Mouse (Mus musculus) C2C12 (cell line): ENCODE results near the gene Lrrc8d. TPM values are rescaled to one million over a fixed set of nuclear protein-coding genes. Genes with fewer than 3 reads are reported as not detected.

Experiments used
- H3K27me3 ChIP-seq: one replicate; pipeline ENCODE4 v1.6.1; 2011; ENCODE audit not compliant: control insufficient read depth, insufficient read depth, insufficient read length
- H3K36me3 ChIP-seq: one replicate; pipeline ENCODE4 v1.6.1; 2011; ENCODE audit not compliant: control insufficient read depth, insufficient read depth
- H3K4me3 ChIP-seq: one replicate; pipeline ENCODE4 v1.5.1; 2011; ENCODE audit warnings: mild to moderate bottlenecking, control low read depth; ENCODE audit not compliant: poor library complexity, insufficient read depth, severe bottlenecking
- H3K79me2 ChIP-seq: one replicate; pipeline ENCODE4 v1.6.1; 2011; ENCODE audit not compliant: control insufficient read depth, insufficient read depth
- H3K79me3 ChIP-seq: one replicate; pipeline ENCODE4 v1.6.1; 2011; ENCODE audit warnings: low read depth, control low read depth
- H3ac ChIP-seq: one replicate; pipeline ENCODE3; 2011; ENCODE audit warnings: low read depth; ENCODE audit not compliant: control insufficient read depth, insufficient read length
- CEBPB ChIP-seq: IDR thresholded peaks from one replicate; pipeline ENCODE4 v1.6.1; 2011; ENCODE audit warnings: low read depth, mild to moderate bottlenecking, control low read depth, moderate library complexity
- CTCF ChIP-seq: IDR thresholded peaks from one replicate; pipeline ENCODE4 v1.5.1; 2011; ENCODE audit not compliant: control insufficient read depth, insufficient read depth, insufficient read length
- FOSL1 ChIP-seq: IDR thresholded peaks from one replicate; pipeline ENCODE4 v1.8.0; 2011; ENCODE audit warnings: mild to moderate bottlenecking, low read length; ENCODE audit not compliant: poor library complexity, insufficient read depth, severe bottlenecking
- MAX ChIP-seq: IDR thresholded peaks from one replicate; pipeline ENCODE4 v1.6.1; 2011; ENCODE audit warnings: mild to moderate bottlenecking, control low read depth
- MYOD1 ChIP-seq: IDR thresholded peaks from one replicate; pipeline ENCODE4 v1.6.1; 2011; ENCODE audit warnings: low read depth; ENCODE audit not compliant: control insufficient read depth, insufficient read length
- MYOG ChIP-seq: IDR thresholded peaks from one replicate; pipeline ENCODE4 v1.6.1; 2011; ENCODE audit not compliant: control insufficient read depth, insufficient read length; ENCODE audit errors: extremely low read depth
- USF1 ChIP-seq: IDR thresholded peaks from one replicate; pipeline ENCODE4 v1.6.1; 2011; ENCODE audit warnings: low read depth, mild to moderate bottlenecking, control low read depth, moderate library complexity
- long read RNA-seq, 2 experiments: library from polyadenylated mRNA; unstranded; transcript quantifications; one replicate each; pipeline ENCODE4 v2.0.0; 2019 to 2020
- polyA plus RNA-seq: library from polyadenylated mRNA; unstranded; fragments of >200 nt; fragmentation: generic; extraction: Trizol; gene quantifications from one replicate; pipeline ENCODE4 v1.2.1, GENCODE M21; 2012; ENCODE audit warnings: missing spikeins

The Lrrc8d gene
- 21.1 TPM for polyA plus RNA-seq
- long read RNA-seq, experiment 1, partial matches to known transcripts: 0 of 3 reads
- long read RNA-seq, experiment 1, other reads (novel, unspliced or antisense): 1 of 3 reads
- long read RNA-seq, experiment 2, transcript Lrrc8d-209 (2 exons, 593 nt): major isoform, 10 of 22 reads
- long read RNA-seq, experiment 2, partial matches to known transcripts: 0 of 22 reads
- long read RNA-seq, experiment 2, other reads (novel, unspliced or antisense): 11 of 22 reads

DNA sequence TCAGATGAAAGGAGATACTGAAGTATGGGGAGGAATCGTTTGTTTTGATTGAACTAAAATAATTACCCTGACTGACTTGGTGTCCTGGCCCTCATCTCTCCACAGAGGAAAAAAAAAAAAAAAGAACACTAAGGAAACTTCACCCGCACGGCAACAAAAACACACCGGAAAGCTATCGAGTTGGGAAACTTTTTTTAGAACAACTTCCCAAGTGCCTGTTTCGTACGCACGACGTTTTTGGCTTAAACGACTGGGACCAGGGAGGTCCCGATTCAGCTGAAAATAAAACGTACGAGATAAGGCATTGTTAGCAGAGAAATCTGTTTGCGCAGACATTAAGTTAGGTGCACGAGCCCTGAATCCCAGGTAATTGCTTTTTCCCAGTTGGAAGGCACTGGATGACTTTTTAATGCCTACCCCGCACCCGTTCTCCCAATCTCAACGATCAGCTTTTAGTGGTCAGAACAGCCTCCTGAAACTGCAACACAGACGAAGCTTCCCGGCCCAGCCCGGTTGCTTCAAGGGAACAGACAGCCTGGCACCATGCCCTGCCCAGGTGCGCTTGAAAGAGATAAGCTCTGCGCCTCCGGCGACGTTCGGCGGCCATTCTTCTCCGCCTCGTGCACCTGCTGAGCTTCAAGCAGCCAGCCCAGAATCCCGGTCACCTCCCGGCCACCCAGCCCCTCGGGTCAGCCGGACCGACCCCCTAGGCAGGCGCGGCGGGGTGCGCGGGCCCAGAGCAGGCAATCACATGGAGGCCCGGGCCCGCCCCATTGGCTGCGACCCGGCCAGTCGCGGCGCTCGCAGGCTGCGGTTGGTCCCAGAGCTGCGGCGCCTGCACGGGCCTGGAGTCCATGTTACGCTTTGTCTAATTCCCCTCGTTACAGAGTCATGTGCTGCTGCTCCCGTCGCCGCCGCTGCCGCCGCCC, at the start of gene Lrrc8d:
TSS of gene Lrrc8d (plus strand) at position 829 of the 929 bp plus-strand sequence.
- Histone ChIP-seq H3K4me3 (peak within 1 kb of the TSS; percentile 65), H3K36me3 (no peaks in the 10 kb centered on the region), H3K79me2 (peaks cover 3% of the 10 kb centered on the region), H3ac (peak within 1 kb of the TSS; percentile 81), H3K27me3 (no peaks in the 10 kb centered on the region), H3K79me3 (no peaks in the 10 kb centered on the region)
- TF ChIP-seq CEBPB: no peak
- TF ChIP-seq USF1: peak; percentile 48

DNA sequence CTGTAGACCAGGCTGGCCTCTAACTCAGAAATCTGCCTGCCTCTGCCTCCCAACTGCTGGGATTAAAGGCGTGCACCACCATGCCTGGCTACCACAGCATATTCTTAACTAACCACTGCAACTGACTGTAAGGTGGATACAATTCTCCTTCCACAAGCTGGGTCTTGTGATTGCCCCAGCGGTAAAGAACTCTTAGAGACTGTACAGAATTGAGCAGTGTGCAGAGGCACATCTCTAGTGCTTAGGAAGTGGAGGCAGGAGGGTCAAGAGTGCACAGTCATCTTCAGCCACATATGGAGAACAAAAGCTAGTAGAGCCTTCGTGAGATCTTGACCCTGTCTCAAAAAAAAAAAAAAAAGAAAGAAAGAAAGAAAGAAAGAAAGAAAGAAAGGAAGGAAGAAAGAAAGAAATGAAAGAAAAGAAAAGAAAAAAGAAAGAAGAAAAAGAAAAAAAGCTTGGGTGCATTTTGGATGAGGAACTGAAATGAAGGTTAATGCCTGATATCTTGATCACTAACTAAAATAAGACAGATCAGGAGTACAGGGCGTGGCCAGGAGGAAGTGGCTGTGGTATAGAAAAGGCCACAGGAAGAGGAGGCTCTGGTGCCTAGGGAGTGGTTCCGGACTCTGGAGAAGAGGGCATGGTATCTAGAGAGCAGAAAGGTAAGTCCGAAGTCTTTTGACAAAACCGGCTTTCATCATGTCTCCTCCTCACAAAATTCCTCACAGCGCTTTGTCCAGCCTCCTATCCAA, 48.9 kb upstream of the Lrrc8d start:
- TF ChIP-seq MYOG: no peak
- TF ChIP-seq USF1: no peak
- TF ChIP-seq CEBPB: no peak
- no peak for TF ChIP-seq MYOD1
- no peak for TF ChIP-seq FOSL1
- no peak for TF ChIP-seq MAX
- TF ChIP-seq CTCF: no peak
- Histone ChIP-seq H3ac (no peak overlapping the region), H3K27me3 (no peaks in the 10 kb centered on the region), H3K79me2 (no peaks in the 10 kb centered on the region), H3K4me3 (no peak overlapping the region), H3K79me3 (no peaks in the 10 kb centered on the region), H3K36me3 (no peaks in the 10 kb centered on the region)

DNA sequence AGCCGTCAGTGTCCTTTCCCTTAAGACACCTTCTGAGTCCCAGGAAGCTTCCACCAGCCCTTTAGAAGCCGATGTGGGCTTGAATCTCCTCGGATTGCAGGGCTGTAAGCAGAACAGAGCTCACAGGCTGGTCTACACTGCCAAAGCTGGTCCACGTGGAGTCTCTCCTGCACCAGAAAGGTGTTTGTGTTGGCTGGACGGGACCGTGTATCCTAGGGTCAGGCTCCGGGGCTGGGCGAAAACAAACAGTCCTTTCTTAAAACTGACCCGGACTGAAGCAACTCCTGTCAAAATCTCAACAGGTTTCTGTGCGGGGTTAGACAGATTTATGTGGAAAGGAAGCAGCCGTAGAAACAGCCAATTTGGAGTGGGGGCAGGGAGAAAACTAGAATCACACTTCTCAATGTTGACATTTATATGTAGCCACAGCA, 48.2 kb upstream of the Lrrc8d start:
- H3K79me2 ChIP-seq: no peaks in the 10 kb centered on the region
- no peak overlapping the region for H3ac ChIP-seq
- H3K79me3 ChIP-seq: no peaks in the 10 kb centered on the region
- TF ChIP-seq CEBPB: no peak
- no peak for TF ChIP-seq CTCF
- no peak for TF ChIP-seq MAX
- no peak for TF ChIP-seq MYOD1
- TF ChIP-seq MYOG: no peak
- TF ChIP-seq USF1: no peak
- no peak for TF ChIP-seq FOSL1
- H3K27me3 ChIP-seq: no peaks in the 10 kb centered on the region
- H3K36me3 ChIP-seq: no peaks in the 10 kb centered on the region
- no peak overlapping the region for H3K4me3 ChIP-seq

DNA sequence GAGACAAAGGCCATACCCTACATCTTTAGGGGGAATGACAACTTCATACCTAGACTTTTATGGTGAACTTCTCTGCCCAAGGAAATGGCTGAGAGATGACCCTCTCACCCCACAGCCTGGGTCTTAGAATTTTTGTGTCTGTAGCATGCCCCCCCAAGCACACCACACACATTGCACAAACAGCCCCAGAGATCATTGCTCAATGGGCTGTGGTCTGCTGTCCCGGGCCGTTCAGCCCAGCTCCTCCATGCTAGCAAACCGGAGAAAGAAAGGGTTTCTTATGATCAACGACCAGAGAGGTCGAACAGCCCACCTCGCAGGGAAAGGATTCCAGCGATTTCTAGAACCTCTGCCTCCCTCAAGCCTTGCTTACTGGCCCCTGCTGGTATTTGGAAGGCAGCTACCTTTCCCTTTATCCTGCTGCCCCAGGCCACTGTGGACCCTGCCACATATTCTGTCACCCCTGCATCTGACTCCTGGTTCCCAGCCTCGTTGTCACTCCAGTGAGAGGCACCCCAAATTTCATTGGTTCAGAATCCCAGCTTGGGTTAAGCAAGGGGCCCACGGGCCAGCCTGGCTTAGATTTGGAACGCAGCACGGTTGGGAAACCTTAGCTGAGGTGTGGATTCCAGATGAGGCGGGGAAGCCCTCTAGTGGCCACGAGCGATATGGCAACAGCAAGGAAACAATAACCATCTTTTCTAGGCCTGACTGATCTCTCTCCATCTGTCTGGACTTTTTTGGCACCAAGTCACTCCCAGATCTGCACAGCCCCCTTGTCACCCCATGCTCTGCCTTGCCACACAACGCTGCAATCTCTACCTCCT, 45.3 kb upstream of the Lrrc8d start:
- no peaks in the 10 kb centered on the region for H3K36me3 ChIP-seq
- no peaks in the 10 kb centered on the region for H3K79me2 ChIP-seq
- no peaks in the 10 kb centered on the region for H3K27me3 ChIP-seq
- H3ac ChIP-seq: no peak overlapping the region
- no peak for TF ChIP-seq MAX
- no peak for TF ChIP-seq CEBPB
- no peak for TF ChIP-seq FOSL1
- no peak for TF ChIP-seq MYOG
- no peak for TF ChIP-seq MYOD1
- TF ChIP-seq USF1: no peak
- no peak for TF ChIP-seq CTCF
- no peak overlapping the region for H3K4me3 ChIP-seq
- H3K79me3 ChIP-seq: no peaks in the 10 kb centered on the region

DNA sequence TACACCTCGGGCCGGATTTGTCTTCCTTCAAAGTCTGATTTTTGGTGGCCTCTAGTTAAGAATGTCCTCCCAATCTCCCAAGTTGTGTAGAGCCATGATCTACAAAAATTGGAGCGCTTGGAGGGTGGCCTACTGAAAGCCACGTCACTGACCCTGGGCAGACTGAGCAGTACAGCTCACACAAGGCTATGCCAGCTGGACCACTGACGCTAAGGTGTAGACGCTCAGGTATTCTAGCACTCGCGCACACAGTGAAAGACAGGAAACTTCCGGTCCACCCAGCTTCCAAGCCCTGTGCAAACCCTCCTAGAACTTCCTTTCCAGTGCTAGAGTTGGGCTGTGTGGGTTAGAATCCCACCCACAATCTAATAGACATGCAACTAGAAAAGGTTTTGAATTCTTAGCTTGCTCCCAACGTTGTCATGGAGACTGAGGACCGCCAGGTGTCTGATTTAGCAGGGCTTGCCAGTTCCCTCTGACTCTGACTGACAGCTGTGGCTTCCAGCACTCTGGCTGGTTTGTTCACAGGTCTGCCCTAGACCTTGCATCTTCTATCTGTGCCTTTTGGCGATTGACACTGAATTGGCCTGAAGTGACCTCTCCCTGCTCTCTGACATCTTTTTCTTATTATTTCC, 44.6 kb upstream of the Lrrc8d start:
- no peak for TF ChIP-seq CEBPB
- H3K79me2 ChIP-seq: no peaks in the 10 kb centered on the region
- H3K27me3 ChIP-seq: no peaks in the 10 kb centered on the region
- no peak overlapping the region for H3ac ChIP-seq
- H3K4me3 ChIP-seq: no peak overlapping the region
- H3K79me3 ChIP-seq: no peaks in the 10 kb centered on the region
- no peaks in the 10 kb centered on the region for H3K36me3 ChIP-seq
